Mouse (Mus musculus): ENCODE data around the gene Cenpo. TPM values are rescaled to one million over a fixed set of nuclear protein-coding genes. Genes with fewer than 3 reads are reported as not detected.

Cenpo gene
- polyA plus RNA-seq, 1 experiment from 2014 or later = 13.3 TPM

GRCm38 (mm10) chr12:4169622-4170021 is 64.5 kb downstream of the Cenpo start:
- Histone ChIP-seq H3K4me1 (replicated peaks; ENCODE audit: control insufficient read depth, insufficient read depth, low read length) (no peaks in the 10 kb centered on the region), H3K27me3 (replicated peaks; ENCODE audit: control insufficient read depth, insufficient read depth, low read length) (no peaks in the 10 kb centered on the region), H3K9me3 (ENCODE audit: control insufficient read depth, low read length) (no peaks in the 10 kb centered on the region), H3K4me3 (ENCODE audit: low read depth, low read length) (no peak overlapping the region), H3K9ac (ENCODE audit: low read length) (no peak overlapping the region), H3K27ac (ENCODE audit: low read depth) (no peak overlapping the region), H3K36me3 (ENCODE audit: control insufficient read depth, insufficient read depth, low read length) (no peaks in the 10 kb centered on the region), H3K4me2 (ENCODE audit: low read length) (no peak overlapping the region)
- DNase-seq (ENCODE audit: low spot score) (no peak), ATAC-seq (replicated peaks; ENCODE audit: low FRiP score, low TSS enrichment, low read depth) (no peak)
- WGBS = 86% methylated on average over 5 of the region's 5 CpGs

- H3K4me2 ChIP-seq (ENCODE audit: low read length) = no peak overlapping the region
- no peak overlapping the region for H3K9ac ChIP-seq (ENCODE audit: low read length)
- no peak for DNase-seq (ENCODE audit: low spot score)
- no peak for ATAC-seq (replicated peaks; ENCODE audit: low FRiP score, low TSS enrichment, low read depth)
- H3K27me3 ChIP-seq (replicated peaks; ENCODE audit: control insufficient read depth, insufficient read depth, low read length) = no peaks in the 10 kb centered on the region
- no peaks in the 10 kb centered on the region for H3K36me3 ChIP-seq (ENCODE audit: control insufficient read depth, insufficient read depth, low read length)
- no peak overlapping the region for H3K27ac ChIP-seq (ENCODE audit: low read depth)
- WGBS = 89% methylated on average over 1 of the region's 1 CpGs
- H3K4me3 ChIP-seq (ENCODE audit: low read depth, low read length) = no peak overlapping the region
- H3K4me1 ChIP-seq (replicated peaks; ENCODE audit: control insufficient read depth, insufficient read depth, low read length) = no peaks in the 10 kb centered on the region
- H3K9me3 ChIP-seq (ENCODE audit: control insufficient read depth, low read length) = no peaks in the 10 kb centered on the region
Observed at GRCm38 (mm10) chr12:4169058-4169457, 65.0 kb downstream of the Cenpo start.

GRCm38 (mm10) chr12:4166970-4167369 is 67.1 kb downstream of the Cenpo start:
- no peak overlapping the region for H3K4me2 ChIP-seq (ENCODE audit: low read length)
- 68% methylated on average over 3 of the region's 3 CpGs for WGBS
- H3K4me1 ChIP-seq (replicated peaks; ENCODE audit: control insufficient read depth, insufficient read depth, low read length) = no peaks in the 10 kb centered on the region
- DNase-seq (ENCODE audit: low spot score) = no peak
- H3K4me3 ChIP-seq (ENCODE audit: low read depth, low read length) = no peak overlapping the region
- no peaks in the 10 kb centered on the region for H3K36me3 ChIP-seq (ENCODE audit: control insufficient read depth, insufficient read depth, low read length)
- ATAC-seq (replicated peaks; ENCODE audit: low FRiP score, low TSS enrichment, low read depth) = no peak
- no peaks in the 10 kb centered on the region for H3K9me3 ChIP-seq (ENCODE audit: control insufficient read depth, low read length)
- H3K27me3 ChIP-seq (replicated peaks; ENCODE audit: control insufficient read depth, insufficient read depth, low read length) = no peaks in the 10 kb centered on the region
- H3K27ac ChIP-seq (ENCODE audit: low read depth) = no peak overlapping the region
- no peak overlapping the region for H3K9ac ChIP-seq (ENCODE audit: low read length)

GRCm38 (mm10) chr12:4162886-4163285 is 71.2 kb downstream of the Cenpo start:
- no peak for ATAC-seq (replicated peaks; ENCODE audit: low FRiP score, low TSS enrichment, low read depth)

GRCm38 (mm10) chr12:4160322-4160721 is 73.8 kb downstream of the Cenpo start:
- Histone ChIP-seq H3K4me1 (replicated peaks; ENCODE audit: control insufficient read depth, insufficient read depth, low read length) (no peaks in the 10 kb centered on the region), H3K9me3 (ENCODE audit: control insufficient read depth, low read length) (no peaks in the 10 kb centered on the region), H3K36me3 (ENCODE audit: control insufficient read depth, insufficient read depth, low read length) (no peaks in the 10 kb centered on the region), H3K27me3 (replicated peaks; ENCODE audit: control insufficient read depth, insufficient read depth, low read length) (no peaks in the 10 kb centered on the region), H3K4me2 (ENCODE audit: low read length) (no peak overlapping the region), H3K4me3 (ENCODE audit: low read depth, low read length) (no peak overlapping the region), H3K27ac (ENCODE audit: low read depth) (no peak overlapping the region), H3K9ac (ENCODE audit: low read length) (no peak overlapping the region)
- DNase-seq (ENCODE audit: low spot score) = no peak
- WGBS = 73% methylated on average over 7 of the region's 7 CpGs
- ATAC-seq (replicated peaks; ENCODE audit: low FRiP score, low TSS enrichment, low read depth) = no peak

More at GRCm38 (mm10) chr12:4162886-4163285, 71.2 kb downstream of the Cenpo start:
- no peak overlapping the region for H3K27ac ChIP-seq (ENCODE audit: low read depth)
- DNase-seq (ENCODE audit: low spot score) = no peak
- no peak overlapping the region for H3K9ac ChIP-seq (ENCODE audit: low read length)
- no peaks in the 10 kb centered on the region for H3K9me3 ChIP-seq (ENCODE audit: control insufficient read depth, low read length)
- no peaks in the 10 kb centered on the region for H3K4me1 ChIP-seq (replicated peaks; ENCODE audit: control insufficient read depth, insufficient read depth, low read length)
- no peak overlapping the region for H3K4me3 ChIP-seq (ENCODE audit: low read depth, low read length)
- H3K4me2 ChIP-seq (ENCODE audit: low read length) = no peak overlapping the region
- H3K27me3 ChIP-seq (replicated peaks; ENCODE audit: control insufficient read depth, insufficient read depth, low read length) = no peaks in the 10 kb centered on the region
- 38% methylated on average over 2 of the region's 2 CpGs for WGBS
- H3K36me3 ChIP-seq (ENCODE audit: control insufficient read depth, insufficient read depth, low read length) = no peaks in the 10 kb centered on the region

GRCm38 (mm10) chr12:4158868-4159632 is 75.0 kb downstream of the Cenpo start:
- 92% methylated on average over 7 of the region's 7 CpGs for WGBS
- no peak for DNase-seq (ENCODE audit: low spot score)
- no peak overlapping the region for H3K4me2 ChIP-seq (ENCODE audit: low read length)
- no peaks in the 10 kb centered on the region for H3K36me3 ChIP-seq (ENCODE audit: control insufficient read depth, insufficient read depth, low read length)
- no peaks in the 10 kb centered on the region for H3K4me1 ChIP-seq (replicated peaks; ENCODE audit: control insufficient read depth, insufficient read depth, low read length)
- no peak overlapping the region for H3K27ac ChIP-seq (ENCODE audit: low read depth)
- H3K9ac ChIP-seq (ENCODE audit: low read length) = no peak overlapping the region
- no peaks in the 10 kb centered on the region for H3K9me3 ChIP-seq (ENCODE audit: control insufficient read depth, low read length)
- no peaks in the 10 kb centered on the region for H3K27me3 ChIP-seq (replicated peaks; ENCODE audit: control insufficient read depth, insufficient read depth, low read length)
- H3K4me3 ChIP-seq (ENCODE audit: low read depth, low read length) = no peak overlapping the region
- ATAC-seq (replicated peaks; ENCODE audit: low FRiP score, low TSS enrichment, low read depth) = no peak

- Histone ChIP-seq H3K4me1 (replicated peaks; ENCODE audit: control insufficient read depth, insufficient read depth, low read length) (no peaks in the 10 kb centered on the region), H3K27me3 (replicated peaks; ENCODE audit: control insufficient read depth, insufficient read depth, low read length) (no peaks in the 10 kb centered on the region), H3K9me3 (ENCODE audit: control insufficient read depth, low read length) (no peaks in the 10 kb centered on the region), H3K9ac (ENCODE audit: low read length) (no peak overlapping the region), H3K36me3 (ENCODE audit: control insufficient read depth, insufficient read depth, low read length) (no peaks in the 10 kb centered on the region), H3K4me3 (ENCODE audit: low read depth, low read length) (no peak overlapping the region), H3K27ac (ENCODE audit: low read depth) (no peak overlapping the region), H3K4me2 (ENCODE audit: low read length) (no peak overlapping the region)
- ATAC-seq (replicated peaks; ENCODE audit: low FRiP score, low TSS enrichment, low read depth) (no peak), DNase-seq (ENCODE audit: low spot score) (no peak)
- 82% methylated on average over 3 of the region's 3 CpGs for WGBS
Observed at GRCm38 (mm10) chr12:4158179-4158578, 75.9 kb downstream of the Cenpo start.

- Histone ChIP-seq H3K27me3 (replicated peaks; ENCODE audit: control insufficient read depth, insufficient read depth, low read length) (no peaks in the 10 kb centered on the region), H3K9me3 (ENCODE audit: control insufficient read depth, low read length) (no peaks in the 10 kb centered on the region), H3K27ac (ENCODE audit: low read depth) (no peak overlapping the region), H3K4me3 (ENCODE audit: low read depth, low read length) (no peak overlapping the region), H3K36me3 (ENCODE audit: control insufficient read depth, insufficient read depth, low read length) (no peaks in the 10 kb centered on the region), H3K4me2 (ENCODE audit: low read length) (no peak overlapping the region), H3K4me1 (replicated peaks; ENCODE audit: control insufficient read depth, insufficient read depth, low read length) (no peaks in the 10 kb centered on the region), H3K9ac (ENCODE audit: low read length) (no peak overlapping the region)
- DNase-seq (ENCODE audit: low spot score) (no peak), ATAC-seq (replicated peaks; ENCODE audit: low FRiP score, low TSS enrichment, low read depth) (no peak)
- 60% methylated on average over 2 of the region's 2 CpGs for WGBS
Observed at GRCm38 (mm10) chr12:4157466-4157865, 76.6 kb downstream of the Cenpo start.

GRCm38 (mm10) chr12:4151969-4152368 is 82.1 kb downstream of the Cenpo start:
- H3K4me2 ChIP-seq (ENCODE audit: low read length) = no peak overlapping the region
- H3K27ac ChIP-seq (ENCODE audit: low read depth) = no peak overlapping the region
- DNase-seq (ENCODE audit: low spot score) (no peak), ATAC-seq (replicated peaks; ENCODE audit: low FRiP score, low TSS enrichment, low read depth) (no peak)
- no peak overlapping the region for H3K4me3 ChIP-seq (ENCODE audit: low read depth, low read length)
- no peak overlapping the region for H3K9ac ChIP-seq (ENCODE audit: low read length)
- no peaks in the 10 kb centered on the region for H3K27me3 ChIP-seq (replicated peaks; ENCODE audit: control insufficient read depth, insufficient read depth, low read length)
- WGBS = 83% methylated on average over 3 of the region's 3 CpGs
- no peaks in the 10 kb centered on the region for H3K36me3 ChIP-seq (ENCODE audit: control insufficient read depth, insufficient read depth, low read length)
- H3K9me3 ChIP-seq (ENCODE audit: control insufficient read depth, low read length) = no peaks in the 10 kb centered on the region
- no peaks in the 10 kb centered on the region for H3K4me1 ChIP-seq (replicated peaks; ENCODE audit: control insufficient read depth, insufficient read depth, low read length)
